Mouse (Mus musculus) neural tube, embryonic 11.5 days (tissue): ENCODE data around the gene Rufy1. TPM values are rescaled to one million over a fixed set of nuclear protein-coding genes. Genes with fewer than 3 reads are reported as not detected.
A peak's percentile ranks its signal among the peaks of the same experiment; 100 is the strongest.

Experiments used
- ATAC-seq: fragments of 200-750 bp; cut with Nextera tagmentation; 2 replicates; pipeline ENCODE4 v1.8.0; 2017; ENCODE audit warnings: moderate number of reproducible peaks, mild to moderate bottlenecking, moderate TSS enrichment, moderate library complexity; ENCODE audit not compliant: insufficient read depth, low FRiP score, low TSS enrichment
- DNase-seq: peaks from one replicate; pipeline ENCODE4 v3.0.0-alpha.2; 2015; ENCODE audit warnings: low spot score
- H3K27ac ChIP-seq: fragments of 300-500 bp; sonication (generic); 2 replicates; pipeline ENCODE4 v1.5.1; 2014; ENCODE audit warnings: low read depth, mild to moderate bottlenecking, low read length
- H3K27me3 ChIP-seq: fragments of 300-500 bp; sonication (generic); 2 replicates; pipeline ENCODE4 v1.6.1; 2014; ENCODE audit warnings: mild to moderate bottlenecking, low read length, mixed read lengths; ENCODE audit not compliant: control insufficient read depth, insufficient read depth
- H3K36me3 ChIP-seq: fragments of 300-500 bp; sonication (generic); 2 replicates; pipeline ENCODE4 v1.6.1; 2014; ENCODE audit warnings: mild to moderate bottlenecking, low read length, moderate library complexity, mixed read lengths; ENCODE audit not compliant: control insufficient read depth, insufficient read depth
- H3K4me1 ChIP-seq: fragments of 300-500 bp; sonication (generic); 2 replicates; pipeline ENCODE4 v1.6.1; 2014; ENCODE audit warnings: low read length, mixed read lengths; ENCODE audit not compliant: control insufficient read depth, insufficient read depth
- H3K4me2 ChIP-seq: fragments of 300-500 bp; sonication (generic); 2 replicates; pipeline ENCODE4 v1.6.1; 2014; ENCODE audit warnings: low read depth, mild to moderate bottlenecking, moderate library complexity
- H3K4me3 ChIP-seq: fragments of 300-500 bp; sonication (generic); 2 replicates; pipeline ENCODE4 v1.5.1; 2014; ENCODE audit warnings: low read depth, low read length
- H3K9ac ChIP-seq: fragments of 300-500 bp; sonication (generic); 2 replicates; pipeline ENCODE4 v1.6.1; 2014; ENCODE audit warnings: mild to moderate bottlenecking, low read length
- H3K9me3 ChIP-seq: fragments of 300-500 bp; sonication (generic); 2 replicates; pipeline ENCODE4 v1.6.1; 2016; ENCODE audit warnings: low read length; ENCODE audit not compliant: control insufficient read depth
- WGBS: fragments of 180-500 bp; shearing (Covaris S2); extraction: QIAGEN DNeasy Blood & Tissue Kit; methylation state at CpG from one replicate; pipeline ENCODE4 v1.1.7; 2014; 5-methylcytosine and 5-hydroxymethylcytosine counted together
- polyA plus RNA-seq: library from polyadenylated mRNA; unstranded; fragments of >200 nt; fragmentation: Nextera tagmentation; extraction: Ambion mirVana; gene quantifications from 2 replicates; pipeline ENCODE4 v1.2.1, GENCODE M21; 2014

Rufy1 gene
- 26.0 and 28.0 TPM in 2 replicates for polyA plus RNA-seq

GRCm38 (mm10) chr11:50430277-50431133, at the start of gene Rufy1:
TSS of gene Rufy1 (minus strand) at chr11:50431125.
- H3K4me2 ChIP-seq, result peak within 1 kb of the TSS; percentile 64
- peak within 1 kb of the TSS; percentile 92 for H3K27ac ChIP-seq
- H3K9ac ChIP-seq, result peak within 1 kb of the TSS; percentile 91
- H3K27me3 ChIP-seq, result no peaks in the 10 kb centered on the region
- peaks cover 5% of the 10 kb centered on the region; the same call in 1 of the 2 replicates for H3K4me1 ChIP-seq
- peak; percentile 78 for ATAC-seq
- no peaks in the 10 kb centered on the region for H3K9me3 ChIP-seq
- no peaks in the 10 kb centered on the region for H3K36me3 ChIP-seq
- under 1% methylated on average over 76 of the region's 90 CpGs for WGBS
- H3K4me3 ChIP-seq, result peak within 1 kb of the TSS; percentile 72
- DNase-seq, result peak; percentile 89

DNA sequence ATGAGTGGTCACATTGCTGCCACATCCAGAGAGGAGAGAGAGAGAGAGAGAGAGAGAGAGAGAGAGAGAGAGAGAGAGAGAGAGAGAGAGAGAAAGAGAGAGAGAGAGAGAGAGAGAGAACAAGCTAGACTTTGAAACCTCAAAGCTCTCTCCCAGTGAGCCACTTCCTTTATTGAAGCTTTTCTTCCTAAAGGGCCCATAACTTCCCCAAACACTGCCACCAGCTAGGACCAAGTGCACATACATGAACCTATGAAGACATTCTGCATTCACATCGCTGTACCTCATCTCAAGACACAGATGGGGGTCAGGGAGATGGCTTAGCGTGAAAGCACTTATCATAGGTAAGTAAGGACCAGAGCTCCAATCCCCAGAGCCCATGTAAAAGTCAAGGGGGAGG, 47.1 kb upstream of the Rufy1 start:
- DNase-seq (no peak), ATAC-seq (no peak)
- no peaks in the 10 kb centered on the region; the same call in 1 of the 2 replicates for H3K9me3 ChIP-seq
- H3K36me3 ChIP-seq, result no peaks in the 10 kb centered on the region
- H3K4me1 ChIP-seq, result 0 out of 2 replicates have a peak, but pooled peaks cover 2% of the 10 kb centered on the region
- no peak overlapping the region for H3K9ac ChIP-seq
- WGBS, result 85% methylated on average over 2 of the region's 2 CpGs
- no peak overlapping the region for H3K4me2 ChIP-seq
- H3K27ac ChIP-seq, result no peak overlapping the region
- no peaks in the 10 kb centered on the region for H3K27me3 ChIP-seq
- no peak overlapping the region for H3K4me3 ChIP-seq

GRCm38 (mm10) chr11:50477486-50478070, 46.7 kb upstream of the Rufy1 start:
- Histone ChIP-seq H3K4me2 (no peak overlapping the region), H3K36me3 (no peaks in the 10 kb centered on the region), H3K4me1 (no peaks in the 10 kb centered on the region), H3K9me3 (no peaks in the 10 kb centered on the region; the same call in 1 of the 2 replicates), H3K4me3 (no peak overlapping the region), H3K27me3 (no peaks in the 10 kb centered on the region), H3K9ac (no peak overlapping the region), H3K27ac (no peak overlapping the region)
- 84% methylated on average over 11 of the region's 11 CpGs for WGBS
- no peak for DNase-seq
- no peak for ATAC-seq

DNA sequence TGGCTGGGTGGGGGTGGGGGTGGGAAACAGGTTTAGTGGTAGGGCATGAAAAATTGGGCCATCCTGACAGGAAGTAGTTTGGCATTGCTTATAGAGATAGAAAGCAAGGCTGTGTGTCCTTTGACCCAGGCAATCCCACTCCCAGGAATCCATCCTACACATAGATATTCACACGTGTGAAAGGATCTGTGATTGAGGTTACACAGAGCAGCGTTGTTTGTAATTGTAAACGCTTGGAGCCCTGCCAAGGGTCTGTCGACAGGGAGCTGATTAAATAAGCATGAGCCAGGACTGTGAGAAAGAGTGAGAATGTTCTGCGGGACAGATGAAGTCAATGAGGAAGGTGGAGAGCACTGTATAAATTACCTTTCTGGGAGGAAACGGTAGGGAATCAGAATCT, 46.0 kb upstream of the Rufy1 start:
- H3K9ac ChIP-seq, result no peak overlapping the region
- ATAC-seq (no peak), DNase-seq (no peak)
- H3K27me3 ChIP-seq, result no peaks in the 10 kb centered on the region
- H3K4me2 ChIP-seq, result no peak overlapping the region
- H3K9me3 ChIP-seq, result no peaks in the 10 kb centered on the region; the same call in 1 of the 2 replicates
- no peaks in the 10 kb centered on the region for H3K4me1 ChIP-seq
- no peak overlapping the region for H3K27ac ChIP-seq
- 52% methylated on average over 6 of the region's 6 CpGs for WGBS
- H3K4me3 ChIP-seq, result no peak overlapping the region
- no peaks in the 10 kb centered on the region for H3K36me3 ChIP-seq

DNA sequence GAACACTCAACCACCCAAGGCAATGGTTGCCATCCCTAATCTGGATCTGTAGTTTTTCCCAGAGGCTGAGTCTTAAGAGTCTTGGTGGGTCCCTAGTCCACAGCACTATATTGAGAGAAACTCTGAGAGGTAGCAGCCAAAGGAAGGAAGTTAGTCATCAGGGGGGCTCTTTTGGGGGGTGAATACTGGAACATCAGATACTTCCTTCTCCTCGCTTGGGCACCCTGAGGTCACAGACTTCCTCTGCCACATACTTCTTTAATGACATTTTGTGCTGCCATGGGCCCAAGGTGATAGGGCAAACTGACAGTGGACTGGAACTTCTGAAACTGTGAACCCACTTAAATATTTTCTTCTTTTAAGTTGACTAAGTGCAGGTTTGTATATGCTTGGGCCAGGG, 43.0 kb upstream of the Rufy1 start:
- ATAC-seq (no peak), DNase-seq (no peak)
- Histone ChIP-seq H3K4me2 (no peak overlapping the region), H3K9ac (no peak overlapping the region), H3K9me3 (no peaks in the 10 kb centered on the region), H3K36me3 (no peaks in the 10 kb centered on the region), H3K4me3 (no peak overlapping the region), H3K4me1 (no peaks in the 10 kb centered on the region), H3K27ac (no peak overlapping the region), H3K27me3 (no peaks in the 10 kb centered on the region)
- WGBS, result 76% methylated on average over 1 of the region's 1 CpGs

DNA sequence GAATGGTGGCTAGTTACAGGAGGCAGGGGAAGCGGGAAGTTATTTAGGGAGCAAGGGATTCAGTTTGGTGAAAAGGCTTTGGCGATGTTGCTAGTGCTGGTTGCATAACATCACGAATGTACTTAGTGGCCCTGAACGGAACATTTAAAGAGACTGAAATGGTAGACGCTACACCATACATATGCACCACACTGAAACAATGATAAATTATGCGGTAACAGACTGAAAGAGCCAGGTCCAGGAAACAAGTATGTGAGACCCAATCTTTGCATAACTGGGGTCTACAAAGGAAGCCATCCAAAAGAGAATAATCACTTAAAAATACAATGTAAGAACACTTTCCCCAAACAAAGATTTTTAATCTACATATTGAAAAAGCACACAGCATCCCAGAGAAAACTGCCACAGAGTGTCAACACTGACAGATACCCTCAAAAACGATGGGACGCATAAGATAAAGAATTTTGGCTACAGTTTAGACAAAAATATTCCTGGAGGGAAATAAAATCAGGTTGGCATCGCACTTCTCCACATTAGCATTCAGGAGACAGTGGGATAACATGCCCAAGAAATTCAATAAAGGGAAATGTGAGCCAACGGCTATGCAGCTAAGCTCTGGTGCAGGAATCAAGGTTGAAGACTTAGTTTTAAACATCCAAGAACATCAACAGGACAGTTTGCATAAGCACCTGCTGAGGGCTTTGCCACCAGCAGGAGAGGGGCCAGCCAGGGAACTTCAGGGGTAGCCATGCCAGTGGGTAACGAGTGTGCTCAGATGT, 41.4 kb upstream of the Rufy1 start:
- Histone ChIP-seq H3K4me2 (no peak overlapping the region), H3K9me3 (no peaks in the 10 kb centered on the region), H3K36me3 (no peaks in the 10 kb centered on the region), H3K9ac (no peak overlapping the region), H3K4me3 (no peak overlapping the region), H3K27me3 (no peaks in the 10 kb centered on the region), H3K27ac (no peak overlapping the region), H3K4me1 (no peaks in the 10 kb centered on the region)
- no peak for ATAC-seq
- 89% methylated on average over 11 of the region's 11 CpGs for WGBS
- no peak for DNase-seq

DNA sequence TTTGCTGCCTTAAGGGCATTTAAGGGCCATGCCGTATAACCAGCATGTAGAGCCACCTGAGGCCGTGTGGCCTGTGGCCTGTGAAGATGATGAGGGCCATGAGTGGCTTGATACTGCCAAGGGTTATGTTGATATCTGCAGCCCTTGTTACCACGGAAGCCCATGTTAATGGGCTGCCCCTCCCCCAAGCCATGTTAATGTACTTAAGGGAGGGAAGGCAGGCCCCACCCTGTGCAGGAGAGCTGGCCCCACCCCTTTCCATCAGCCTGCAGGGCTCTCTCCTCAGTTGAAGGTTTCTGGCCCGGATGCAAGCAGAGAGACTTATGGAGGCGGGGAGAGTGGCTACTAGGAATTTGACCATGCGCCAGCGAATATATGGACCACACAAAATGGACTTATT, 30.6 kb upstream of the Rufy1 start:
- no peak overlapping the region for H3K27ac ChIP-seq
- H3K4me3 ChIP-seq, result no peak overlapping the region
- H3K27me3 ChIP-seq, result no peaks in the 10 kb centered on the region
- H3K4me1 ChIP-seq, result peaks cover 6% of the 10 kb centered on the region
- no peaks in the 10 kb centered on the region for H3K36me3 ChIP-seq
- no peaks in the 10 kb centered on the region for H3K9me3 ChIP-seq
- DNase-seq (no peak), ATAC-seq (no peak)
- H3K9ac ChIP-seq, result no peak overlapping the region
- 78% methylated on average over 7 of the region's 7 CpGs for WGBS
- H3K4me2 ChIP-seq, result no peak overlapping the region

DNA sequence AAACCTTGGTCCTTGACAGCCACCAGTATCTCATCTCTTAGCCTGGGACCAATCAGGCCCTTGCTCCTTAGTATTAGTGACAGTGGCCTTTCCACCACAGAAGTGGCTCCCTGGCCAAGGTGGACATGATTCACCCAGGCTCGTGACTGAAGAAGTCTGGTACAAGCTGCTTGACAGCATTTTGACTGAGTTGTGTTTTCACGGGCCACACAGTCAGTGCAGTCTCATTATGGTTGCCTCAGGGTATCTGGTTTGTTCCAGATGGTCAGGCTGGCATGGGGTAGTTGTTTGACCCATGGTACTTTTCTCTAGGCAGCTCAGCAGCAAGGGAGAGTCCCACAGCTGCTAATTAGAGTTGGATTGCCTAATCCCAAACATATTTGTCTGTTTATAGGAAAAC, 28.3 kb upstream of the Rufy1 start:
- 72% methylated on average over 2 of the region's 2 CpGs for WGBS
- DNase-seq (no peak), ATAC-seq (no peak)
- Histone ChIP-seq H3K9ac (no peak overlapping the region), H3K9me3 (no peaks in the 10 kb centered on the region), H3K27ac (no peak overlapping the region), H3K36me3 (no peaks in the 10 kb centered on the region), H3K4me3 (no peak overlapping the region), H3K4me1 (peaks cover 6% of the 10 kb centered on the region), H3K4me2 (no peak overlapping the region), H3K27me3 (no peaks in the 10 kb centered on the region)
